Mouse (Mus musculus) lung, embryonic 14.5 days (tissue): ENCODE results near the gene Rnf11. TPM values are rescaled to one million over a fixed set of nuclear protein-coding genes. Genes with fewer than 3 reads are reported as not detected.

ENCODE experiments used
- ATAC-seq: fragments of 200-750 bp; cut with Nextera tagmentation; 2 replicates; pipeline ENCODE4 v1.8.0; 2017; ENCODE audit warnings: mild to moderate bottlenecking, moderate TSS enrichment, moderate library complexity; ENCODE audit not compliant: insufficient read depth
- DNase-seq: peaks from one replicate; pipeline ENCODE4 v3.0.0-alpha.2; 2015
- H3K27ac ChIP-seq: fragments of 300-500 bp; sonication (generic); 2 replicates; pipeline ENCODE4 v1.5.1; 2014; ENCODE audit warnings: low read depth, mild to moderate bottlenecking, moderate library complexity
- H3K27me3 ChIP-seq: fragments of 300-500 bp; sonication (generic); 2 replicates; pipeline ENCODE4 v1.6.1; 2014; ENCODE audit warnings: low read length, control low read depth; ENCODE audit not compliant: insufficient read depth
- H3K36me3 ChIP-seq: fragments of 300-500 bp; sonication (generic); 2 replicates; pipeline ENCODE4 v1.6.1; 2014; ENCODE audit warnings: control low read depth; ENCODE audit not compliant: insufficient read depth
- H3K4me1 ChIP-seq: fragments of 300-500 bp; sonication (generic); 2 replicates; pipeline ENCODE4 v1.6.1; 2014; ENCODE audit warnings: antibody characterized with exemption, control low read depth; ENCODE audit not compliant: insufficient read depth
- H3K4me2 ChIP-seq: fragments of 300-500 bp; sonication (generic); 2 replicates; pipeline ENCODE4 v1.6.1; 2014; ENCODE audit warnings: mild to moderate bottlenecking
- H3K4me3 ChIP-seq: fragments of 300-500 bp; sonication (generic); 2 replicates; pipeline ENCODE4 v1.5.1; 2014; ENCODE audit warnings: low read depth, low read length
- H3K9ac ChIP-seq: fragments of 300-500 bp; sonication (generic); 2 replicates; pipeline ENCODE4 v1.6.1; 2014
- H3K9me3 ChIP-seq: fragments of 300-500 bp; sonication (generic); 2 replicates; pipeline ENCODE4 v1.6.1; 2016; ENCODE audit warnings: low read depth, low read length, control low read depth
- CTCF ChIP-seq: IDR thresholded peaks from 2 replicates; pipeline ENCODE4 v1.5.1; 2016; ENCODE audit warnings: antibody characterized with exemption, low read depth
- WGBS: fragments of 180-500 bp; shearing (Covaris S2); extraction: QIAGEN DNeasy Blood & Tissue Kit; methylation state at CpG from one replicate; pipeline ENCODE4 v1.1.7; 2014; 5-methylcytosine and 5-hydroxymethylcytosine counted together
- polyA plus RNA-seq: library from polyadenylated mRNA; unstranded; fragments of >200 nt; fragmentation: Nextera tagmentation; extraction: Ambion mirVana; gene quantifications from 2 replicates; pipeline ENCODE4 v1.2.1, GENCODE M21; 2014

Gene Rnf11
- polyA plus RNA-seq, 1 experiment from 2014 or later, result 54.6 TPM

DNA sequence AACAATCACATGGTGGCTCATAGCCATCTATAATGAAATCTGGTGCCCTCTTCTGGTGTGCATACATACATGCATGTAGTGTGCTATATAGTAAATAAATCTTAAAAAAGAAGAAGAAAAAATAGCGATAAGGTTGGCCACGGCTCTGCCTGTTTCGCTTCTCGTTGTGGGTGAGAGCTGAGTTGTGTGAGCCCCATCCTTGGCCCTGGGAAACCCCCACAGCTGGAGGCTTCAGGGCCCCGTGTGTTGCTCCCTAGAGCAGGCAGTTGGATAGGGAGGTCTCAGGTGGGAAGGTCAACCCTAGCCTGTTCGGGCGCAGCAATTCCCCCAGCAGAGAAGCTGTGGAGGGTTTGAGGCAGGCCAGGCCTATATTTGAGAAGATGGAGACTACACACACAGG lies 54.3 kb downstream of the Rnf11 start:
- DNase-seq, result no peak
- no peak for ATAC-seq
- no peak for TF ChIP-seq CTCF
- Histone ChIP-seq H3K4me2 (no peak overlapping the region), H3K27ac (no peak overlapping the region), H3K4me1 (no peaks in the 10 kb centered on the region), H3K9ac (no peak overlapping the region), H3K9me3 (no peaks in the 10 kb centered on the region), H3K27me3 (no peaks in the 10 kb centered on the region), H3K4me3 (no peak overlapping the region), H3K36me3 (no peaks in the 10 kb centered on the region)
- 88% methylated on average over 7 of the region's 7 CpGs for WGBS

DNA sequence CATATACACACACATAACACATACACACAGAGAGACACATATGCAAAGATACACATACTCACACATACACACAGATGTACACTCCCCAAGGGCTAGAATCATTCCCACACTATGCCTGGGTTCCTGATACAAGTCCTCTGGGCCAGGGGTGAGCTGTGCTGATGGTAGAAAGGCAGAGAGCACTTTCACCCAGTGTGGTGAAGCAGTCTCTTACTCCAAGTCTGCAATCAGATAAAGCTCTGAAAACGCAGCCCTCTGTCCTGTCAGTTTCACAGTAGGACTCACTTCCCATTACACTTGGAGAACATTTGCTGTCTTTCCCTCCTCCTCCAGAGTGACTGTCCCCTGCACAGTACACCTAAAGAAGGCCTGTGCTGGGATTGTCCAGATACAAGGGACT lies 57.5 kb downstream of the Rnf11 start:
- 61% methylated on average over 1 of the region's 1 CpGs for WGBS
- no peaks in the 10 kb centered on the region for H3K27me3 ChIP-seq
- H3K4me3 ChIP-seq, result no peak overlapping the region
- TF ChIP-seq CTCF, result no peak
- H3K9me3 ChIP-seq, result no peaks in the 10 kb centered on the region
- no peaks in the 10 kb centered on the region for H3K36me3 ChIP-seq
- ATAC-seq (no peak), DNase-seq (no peak)
- no peak overlapping the region for H3K4me2 ChIP-seq
- H3K4me1 ChIP-seq, result no peaks in the 10 kb centered on the region
- H3K27ac ChIP-seq, result no peak overlapping the region
- no peak overlapping the region for H3K9ac ChIP-seq

DNA sequence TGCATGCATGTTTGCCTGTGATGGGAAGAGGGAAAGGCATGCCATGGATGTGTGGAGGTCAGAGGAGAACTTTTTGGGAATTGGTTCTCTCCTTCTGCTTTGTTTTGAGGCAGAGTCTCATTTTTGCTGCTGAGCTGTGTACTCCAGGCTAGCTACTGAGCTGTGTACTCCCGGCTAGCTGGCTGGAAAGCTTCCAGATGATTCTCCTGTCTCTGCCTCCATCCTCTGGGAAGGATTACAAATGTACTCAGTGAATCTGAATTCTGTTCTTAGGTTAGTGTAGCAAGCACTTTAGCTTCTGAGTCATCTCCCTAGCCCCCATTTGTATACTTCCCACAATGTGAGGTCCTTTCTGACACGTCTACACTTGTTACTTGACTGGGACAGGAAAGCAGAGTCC lies 61.1 kb downstream of the Rnf11 start:
- no peak for DNase-seq
- Histone ChIP-seq H3K4me2 (no peak overlapping the region), H3K4me1 (no peaks in the 10 kb centered on the region), H3K36me3 (no peaks in the 10 kb centered on the region), H3K27ac (no peak overlapping the region), H3K4me3 (no peak overlapping the region), H3K9me3 (no peaks in the 10 kb centered on the region), H3K9ac (no peak overlapping the region), H3K27me3 (no peaks in the 10 kb centered on the region)
- WGBS, result 55% methylated on average over 2 of the region's 2 CpGs
- ATAC-seq, result no peak
- no peak for TF ChIP-seq CTCF

DNA sequence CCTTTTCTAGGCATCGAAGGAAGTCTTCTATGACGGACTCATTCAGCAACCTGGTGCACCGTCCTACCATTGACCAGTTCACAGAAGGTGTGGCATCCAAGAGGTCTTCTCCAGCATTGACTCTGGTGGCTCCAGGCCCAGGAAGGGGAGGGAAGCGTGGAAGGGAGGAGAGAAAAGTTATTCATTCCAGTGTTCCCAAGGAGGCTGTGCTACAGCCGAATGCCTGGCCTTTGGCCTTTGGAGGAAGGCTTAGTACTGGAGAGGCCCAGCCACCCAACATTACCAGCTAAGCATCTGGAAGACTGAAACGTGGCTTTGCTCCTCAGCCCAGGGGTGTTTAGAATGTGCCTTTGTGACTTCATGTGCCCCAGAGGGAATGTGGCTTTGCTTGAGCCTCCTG lies 62.1 kb downstream of the Rnf11 start:
- Histone ChIP-seq H3K4me1 (no peaks in the 10 kb centered on the region), H3K27ac (no peak overlapping the region), H3K9me3 (no peaks in the 10 kb centered on the region), H3K4me2 (no peak overlapping the region), H3K36me3 (no peaks in the 10 kb centered on the region), H3K4me3 (no peak overlapping the region), H3K27me3 (no peaks in the 10 kb centered on the region), H3K9ac (no peak overlapping the region)
- DNase-seq (no peak), ATAC-seq (no peak)
- TF ChIP-seq CTCF, result no peak
- WGBS, result 72% methylated on average over 6 of the region's 6 CpGs

DNA sequence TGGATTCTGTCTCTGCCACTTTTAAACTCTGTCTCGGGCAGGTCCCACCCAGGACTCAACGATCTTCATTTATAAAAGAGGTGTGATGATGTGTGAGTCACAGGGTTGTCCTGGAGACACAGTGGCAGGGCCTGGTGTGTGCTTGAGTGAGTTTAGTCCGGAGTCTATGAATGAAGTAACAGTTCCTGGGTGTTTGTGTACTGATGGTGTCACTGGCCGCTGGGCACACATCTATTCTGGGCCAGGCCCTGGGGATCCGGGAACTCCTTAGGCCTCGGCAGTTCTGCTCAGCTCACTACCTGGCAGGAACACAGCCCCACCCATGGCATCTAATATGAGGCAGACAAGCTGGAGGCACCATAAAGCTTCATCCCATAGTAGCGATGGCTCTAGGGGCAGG lies 62.9 kb downstream of the Rnf11 start:
- H3K4me2 ChIP-seq, result no peak overlapping the region
- no peak for TF ChIP-seq CTCF
- H3K27ac ChIP-seq, result no peak overlapping the region
- ATAC-seq (no peak), DNase-seq (no peak)
- H3K9ac ChIP-seq, result no peak overlapping the region
- H3K9me3 ChIP-seq, result no peaks in the 10 kb centered on the region
- no peak overlapping the region for H3K4me3 ChIP-seq
- no peaks in the 10 kb centered on the region for H3K27me3 ChIP-seq
- 50% methylated on average over 7 of the region's 7 CpGs for WGBS
- H3K4me1 ChIP-seq, result no peaks in the 10 kb centered on the region
- H3K36me3 ChIP-seq, result no peaks in the 10 kb centered on the region

DNA sequence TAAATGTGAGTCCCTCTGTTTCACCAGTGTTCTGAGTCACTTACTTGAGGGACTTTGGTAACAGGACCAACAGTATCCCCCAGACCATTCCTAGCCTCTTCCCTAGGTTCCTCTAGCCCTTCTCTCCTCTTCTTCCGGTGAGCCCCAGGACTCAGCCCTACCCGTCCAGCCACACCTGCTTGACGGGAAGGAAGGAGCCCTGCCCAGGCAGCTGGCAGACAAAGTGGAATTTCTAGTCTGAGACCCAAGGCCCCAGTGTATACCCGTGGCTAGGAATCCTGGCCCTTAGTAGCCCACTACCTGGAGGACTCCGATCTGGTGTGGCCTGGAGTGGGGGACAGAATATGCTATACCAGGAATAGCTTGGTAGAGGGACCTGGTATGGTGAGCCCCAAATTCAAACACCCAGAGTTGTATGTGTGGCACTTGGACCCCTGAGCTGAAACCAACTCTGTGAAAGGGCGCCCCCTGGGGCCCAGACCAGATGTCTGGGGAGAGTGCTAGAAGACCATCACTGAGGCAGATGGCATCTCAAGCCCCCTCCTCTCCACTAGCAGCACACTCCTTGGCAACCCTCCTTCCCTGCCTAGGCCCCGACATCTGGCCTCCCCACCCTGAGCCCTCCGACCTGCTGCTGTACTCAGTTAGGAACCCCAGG lies 64.3 kb downstream of the Rnf11 start:
- Histone ChIP-seq H3K27me3 (no peaks in the 10 kb centered on the region), H3K36me3 (no peaks in the 10 kb centered on the region), H3K9ac (no peak overlapping the region), H3K4me3 (no peak overlapping the region), H3K4me1 (no peaks in the 10 kb centered on the region), H3K9me3 (no peaks in the 10 kb centered on the region), H3K4me2 (no peak overlapping the region), H3K27ac (no peak overlapping the region)
- DNase-seq (peak; percentile 42), ATAC-seq (0 out of 2 replicates have a peak, but pooled peaks have one; percentile 25)
- 60% methylated on average over 8 of the region's 8 CpGs for WGBS
- peak; percentile 45 for TF ChIP-seq CTCF

DNA sequence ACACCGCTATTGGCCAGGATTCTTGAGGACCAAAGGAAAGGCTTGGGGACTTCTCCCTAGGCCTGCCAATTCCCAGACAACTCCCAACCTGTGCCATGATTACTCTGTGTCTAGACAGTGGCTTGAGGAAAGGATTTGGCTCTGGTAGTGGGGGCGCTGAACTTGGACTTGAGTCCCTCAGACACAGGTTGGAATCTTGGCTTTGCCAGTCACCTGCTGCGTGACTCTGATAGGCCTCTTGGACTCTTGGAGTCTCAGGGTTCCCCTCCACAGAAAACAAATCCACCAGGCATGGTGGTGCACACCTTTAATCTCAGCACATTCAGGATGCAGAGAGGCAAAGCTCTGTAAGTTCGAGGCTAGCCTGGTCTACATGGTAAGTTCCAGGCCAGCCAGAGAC lies 65.0 kb downstream of the Rnf11 start:
- Histone ChIP-seq H3K4me1 (no peaks in the 10 kb centered on the region), H3K4me2 (no peak overlapping the region), H3K36me3 (no peaks in the 10 kb centered on the region), H3K27me3 (no peaks in the 10 kb centered on the region), H3K9me3 (no peaks in the 10 kb centered on the region), H3K27ac (no peak overlapping the region), H3K9ac (no peak overlapping the region), H3K4me3 (no peak overlapping the region)
- WGBS, result 86% methylated on average over 4 of the region's 4 CpGs
- TF ChIP-seq CTCF, result no peak
- ATAC-seq (no peak), DNase-seq (no peak)

DNA sequence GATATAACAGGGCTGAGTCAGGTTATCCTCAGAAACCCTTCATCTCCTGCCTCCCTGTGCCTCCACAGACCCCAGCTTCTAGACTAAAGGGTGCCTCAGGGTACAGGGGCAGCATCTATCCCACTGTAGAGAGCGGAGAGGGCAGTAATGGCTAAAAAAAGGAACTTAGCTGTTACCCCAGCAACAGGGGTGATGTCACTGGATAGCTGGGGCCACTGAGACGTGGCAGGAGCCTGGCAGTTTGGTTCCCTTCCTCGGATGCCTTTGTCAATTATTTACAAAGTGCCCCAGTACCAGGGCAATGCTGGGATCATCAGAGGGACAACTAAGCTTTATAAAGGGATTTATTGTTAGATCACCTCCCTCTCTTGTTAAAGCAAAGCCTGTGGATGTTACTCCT lies 65.5 kb downstream of the Rnf11 start:
- WGBS, result 31% methylated on average over 3 of the region's 3 CpGs
- Histone ChIP-seq H3K9ac (no peak overlapping the region), H3K36me3 (no peaks in the 10 kb centered on the region), H3K4me1 (no peaks in the 10 kb centered on the region), H3K27me3 (no peaks in the 10 kb centered on the region), H3K4me2 (no peak overlapping the region), H3K27ac (no peak overlapping the region), H3K4me3 (no peak overlapping the region), H3K9me3 (no peaks in the 10 kb centered on the region)
- DNase-seq, result no peak
- no peak for ATAC-seq
- no peak for TF ChIP-seq CTCF
